Mouse (Mus musculus): Measurements from ENCODE around the gene Cep83. TPM values are rescaled to one million over a fixed set of nuclear protein-coding genes. Genes with fewer than 3 reads are reported as not detected.
"Not testable (repeated sequence)": the region's sequence is repeated elsewhere in the genome, so short reads cannot be mapped to it uniquely, and the experiment has no call there.

Cep83 gene
- total RNA-seq, 1 experiment: 24.5 TPM

- in situ Hi-C loops (cut with MboI; ENCODE audit: low sequenced_read_pairs in 2 of 2, unreplicated experiment in 2 of 2): no loop called here
- H3K27ac ChIP-seq (ENCODE audit: insufficient read depth, low read depth, low read length, poor library complexity, severe bottlenecking): no peak overlapping the region
- TF ChIP-seq MAFK (IDR thresholded peaks at IDR 0.05; ENCODE audit: insufficient read depth, low read depth, low read length) (no peak), CHD2 (IDR thresholded peaks at IDR 0.05; ENCODE audit: low read depth, low read length) (no peak), HCFC1 (IDR thresholded peaks at IDR 0.05; ENCODE audit: borderline replicate concordance, insufficient read depth, low read length) (no peak), ZC3H11A (IDR thresholded peaks at IDR 0.05; ENCODE audit: borderline replicate concordance, low read depth, low read length) (no peak), ZNF384 (IDR thresholded peaks at IDR 0.05; ENCODE audit: low read depth, low read length) (no peak)
- no peak overlapping the region for H3K4me3 ChIP-seq (ENCODE audit: insufficient read depth in 1 of 2, low read depth in 1 of 2, low read length in 2 of 2, poor library complexity in 1 of 2, severe bottlenecking in 1 of 2)
- H3K4me1 ChIP-seq (ENCODE audit: control insufficient read depth in 2 of 2, insufficient read depth in 2 of 2, low read length in 2 of 2, poor library complexity in 1 of 2): peaks cover 0 to 3% of the 10 kb centered on the region in 2 experiments; a peak in 1 of 4 replicates
- DNase-seq (ENCODE audit: low read depth, low spot score): no peak
- H3K36me3 ChIP-seq (ENCODE audit: control insufficient read depth, insufficient read depth, low read length, poor library complexity, severe bottlenecking): no peaks in the 10 kb centered on the region
- H3K9me3 ChIP-seq (ENCODE audit: control insufficient read depth, insufficient read depth, low read depth, low read length): no peaks in the 10 kb centered on the region
- no peak overlapping the region for H3K9ac ChIP-seq (ENCODE audit: insufficient read depth, low read depth, low read length, poor library complexity, severe bottlenecking)
These were observed 21.9 kb downstream of the Cep83 start for GRCm38 (mm10) chr10:94710320-94710695.

GRCm38 (mm10) chr10:94720300-94720699 is 31.8 kb downstream of the Cep83 start:
- Histone ChIP-seq H3K9me3 (ENCODE audit: control insufficient read depth, insufficient read depth, low read depth, low read length) (no peaks in the 10 kb centered on the region), H3K4me3 (ENCODE audit: insufficient read depth in 1 of 2, low read depth in 1 of 2, low read length in 2 of 2, poor library complexity in 1 of 2, severe bottlenecking in 1 of 2) (no peak overlapping the region), H3K9ac (ENCODE audit: insufficient read depth, low read depth, low read length, poor library complexity, severe bottlenecking) (no peak overlapping the region), H3K4me1 (ENCODE audit: control insufficient read depth in 2 of 2, insufficient read depth in 2 of 2, low read length in 2 of 2, poor library complexity in 1 of 2) (no peaks in the 10 kb centered on the region), H3K36me3 (ENCODE audit: control insufficient read depth, insufficient read depth, low read length, poor library complexity, severe bottlenecking) (no peaks in the 10 kb centered on the region), H3K27ac (ENCODE audit: insufficient read depth, low read depth, low read length, poor library complexity, severe bottlenecking) (no peak overlapping the region)
- DNase-seq (ENCODE audit: low read depth, low spot score): no peak
- in situ Hi-C loops (cut with MboI; ENCODE audit: low sequenced_read_pairs in 2 of 2, unreplicated experiment in 2 of 2): no loop called here
- TF ChIP-seq HCFC1 (IDR thresholded peaks at IDR 0.05; ENCODE audit: borderline replicate concordance, insufficient read depth, low read length) (no peak), ZNF384 (IDR thresholded peaks at IDR 0.05; ENCODE audit: low read depth, low read length) (no peak), CHD2 (IDR thresholded peaks at IDR 0.05; ENCODE audit: low read depth, low read length) (no peak), ZC3H11A (IDR thresholded peaks at IDR 0.05; ENCODE audit: borderline replicate concordance, low read depth, low read length) (no peak), MAFK (IDR thresholded peaks at IDR 0.05; ENCODE audit: insufficient read depth, low read depth, low read length) (no peak)

GRCm38 (mm10) chr10:94728053-94728452 is 39.6 kb downstream of the Cep83 start:
- in situ Hi-C loops (cut with MboI; ENCODE audit: low sequenced_read_pairs in 2 of 2, unreplicated experiment in 2 of 2); H3K4me3 ChIP-seq (ENCODE audit: insufficient read depth in 1 of 2, low read depth in 1 of 2, low read length in 2 of 2, poor library complexity in 1 of 2, severe bottlenecking in 1 of 2); H3K9ac ChIP-seq (ENCODE audit: insufficient read depth, low read depth, low read length, poor library complexity, severe bottlenecking); H3K27ac ChIP-seq (ENCODE audit: insufficient read depth, low read depth, low read length, poor library complexity, severe bottlenecking); H3K36me3 ChIP-seq (ENCODE audit: control insufficient read depth, insufficient read depth, low read length, poor library complexity, severe bottlenecking); H3K9me3 ChIP-seq (ENCODE audit: control insufficient read depth, insufficient read depth, low read depth, low read length); DNase-seq (ENCODE audit: low read depth, low spot score); H3K4me1 ChIP-seq (ENCODE audit: control insufficient read depth in 2 of 2, insufficient read depth in 2 of 2, low read length in 2 of 2, poor library complexity in 1 of 2): not testable (repeated sequence)

- no peak overlapping the region for H3K27ac ChIP-seq (ENCODE audit: insufficient read depth, low read depth, low read length, poor library complexity, severe bottlenecking)
- in situ Hi-C loops (cut with MboI; ENCODE audit: low sequenced_read_pairs in 2 of 2, unreplicated experiment in 2 of 2): no loop called here
- TF ChIP-seq MAFK (IDR thresholded peaks at IDR 0.05; ENCODE audit: insufficient read depth, low read depth, low read length): no peak
- no peak for TF ChIP-seq ZC3H11A (IDR thresholded peaks at IDR 0.05; ENCODE audit: borderline replicate concordance, low read depth, low read length)
- no peak for TF ChIP-seq HCFC1 (IDR thresholded peaks at IDR 0.05; ENCODE audit: borderline replicate concordance, insufficient read depth, low read length)
- no peak for TF ChIP-seq CHD2 (IDR thresholded peaks at IDR 0.05; ENCODE audit: low read depth, low read length)
- H3K4me3 ChIP-seq (ENCODE audit: insufficient read depth in 1 of 2, low read depth in 1 of 2, low read length in 2 of 2, poor library complexity in 1 of 2, severe bottlenecking in 1 of 2): no peak overlapping the region
- H3K4me1 ChIP-seq (ENCODE audit: control insufficient read depth in 2 of 2, insufficient read depth in 2 of 2, low read length in 2 of 2, poor library complexity in 1 of 2): no peaks in the 10 kb centered on the region
- DNase-seq (ENCODE audit: low read depth, low spot score): no peak
- H3K9ac ChIP-seq (ENCODE audit: insufficient read depth, low read depth, low read length, poor library complexity, severe bottlenecking): no peak overlapping the region
- H3K36me3 ChIP-seq (ENCODE audit: control insufficient read depth, insufficient read depth, low read length, poor library complexity, severe bottlenecking): peaks cover 1% of the 10 kb centered on the region; the same call in 1 of the 2 replicates
- no peaks in the 10 kb centered on the region for H3K9me3 ChIP-seq (ENCODE audit: control insufficient read depth, insufficient read depth, low read depth, low read length)
These were observed 42.0 kb downstream of the Cep83 start for GRCm38 (mm10) chr10:94730445-94730844.

GRCm38 (mm10) chr10:94734829-94735228 is 46.4 kb downstream of the Cep83 start:
- in situ Hi-C loops (cut with MboI; ENCODE audit: low sequenced_read_pairs in 2 of 2, unreplicated experiment in 2 of 2): no loop called here
- Histone ChIP-seq H3K4me3 (ENCODE audit: insufficient read depth in 1 of 2, low read depth in 1 of 2, low read length in 2 of 2, poor library complexity in 1 of 2, severe bottlenecking in 1 of 2) (no peak overlapping the region), H3K27ac (ENCODE audit: insufficient read depth, low read depth, low read length, poor library complexity, severe bottlenecking) (no peak overlapping the region), H3K4me1 (ENCODE audit: control insufficient read depth in 2 of 2, insufficient read depth in 2 of 2, low read length in 2 of 2, poor library complexity in 1 of 2) (no peaks in the 10 kb centered on the region), H3K9me3 (ENCODE audit: control insufficient read depth, insufficient read depth, low read depth, low read length) (no peaks in the 10 kb centered on the region), H3K9ac (ENCODE audit: insufficient read depth, low read depth, low read length, poor library complexity, severe bottlenecking) (no peak overlapping the region), H3K36me3 (ENCODE audit: control insufficient read depth, insufficient read depth, low read length, poor library complexity, severe bottlenecking) (no peaks in the 10 kb centered on the region)
- TF ChIP-seq ZC3H11A (IDR thresholded peaks at IDR 0.05; ENCODE audit: borderline replicate concordance, low read depth, low read length) (no peak), CHD2 (IDR thresholded peaks at IDR 0.05; ENCODE audit: low read depth, low read length) (no peak), MAFK (IDR thresholded peaks at IDR 0.05; ENCODE audit: insufficient read depth, low read depth, low read length) (no peak), ZNF384 (IDR thresholded peaks at IDR 0.05; ENCODE audit: low read depth, low read length) (no peak), HCFC1 (IDR thresholded peaks at IDR 0.05; ENCODE audit: borderline replicate concordance, insufficient read depth, low read length) (no peak)
- DNase-seq (ENCODE audit: low read depth, low spot score): no peak
